Mouse (Mus musculus): Measurements from ENCODE around the gene Cyp2d9. TPM values are rescaled to one million over a fixed set of nuclear protein-coding genes. Genes with fewer than 3 reads are reported as not detected.
"Not testable (repeated sequence)": the region's sequence is repeated elsewhere in the genome, so short reads cannot be mapped to it uniquely, and the experiment has no call there.

The Cyp2d9 gene
- not detected in 2 replicates for polyA plus RNA-seq (2016; fragmentation: Nextera tagmentation; extraction: Ambion mirVana)

DNA sequence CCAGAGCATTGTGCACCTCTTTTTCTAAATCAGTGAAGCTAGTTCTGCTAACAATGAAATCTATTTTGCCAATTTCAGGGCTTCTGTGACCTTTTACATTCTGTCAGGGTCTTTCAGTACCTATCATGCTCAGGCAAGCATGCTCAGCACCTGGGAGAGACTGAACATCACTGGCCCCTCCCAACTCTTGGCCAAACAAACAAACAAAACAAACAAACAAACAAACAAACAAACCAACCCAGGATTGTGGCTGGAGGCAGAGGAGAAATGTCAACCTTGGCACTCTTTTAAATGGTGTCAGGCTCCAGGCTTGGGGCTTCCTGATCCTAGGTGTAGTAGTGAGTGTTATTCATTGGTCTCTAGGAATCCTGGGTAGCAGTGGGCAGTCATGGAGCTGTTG, at the start of gene Cyp2d9:
Cyp2d9 (plus strand) TSS at position 301 of the 400 bp plus-strand sequence.
- ATAC-seq (ENCODE audit: low FRiP score, low read depth), result no peak
- H3K27ac ChIP-seq, result no peak within 1 kb of the TSS
- H3K9ac ChIP-seq, result no peak within 1 kb of the TSS
- no peaks in the 10 kb centered on the region for H3K4me1 ChIP-seq
- no peaks in the 10 kb centered on the region for H3K27me3 ChIP-seq (replicated peaks)
- H3K4me3 ChIP-seq, result no peak within 1 kb of the TSS
- no peaks in the 10 kb centered on the region for H3K9me3 ChIP-seq
- no peaks in the 10 kb centered on the region for H3K36me3 ChIP-seq
- no peak within 1 kb of the TSS for H3K4me2 ChIP-seq (replicated peaks)

DNA sequence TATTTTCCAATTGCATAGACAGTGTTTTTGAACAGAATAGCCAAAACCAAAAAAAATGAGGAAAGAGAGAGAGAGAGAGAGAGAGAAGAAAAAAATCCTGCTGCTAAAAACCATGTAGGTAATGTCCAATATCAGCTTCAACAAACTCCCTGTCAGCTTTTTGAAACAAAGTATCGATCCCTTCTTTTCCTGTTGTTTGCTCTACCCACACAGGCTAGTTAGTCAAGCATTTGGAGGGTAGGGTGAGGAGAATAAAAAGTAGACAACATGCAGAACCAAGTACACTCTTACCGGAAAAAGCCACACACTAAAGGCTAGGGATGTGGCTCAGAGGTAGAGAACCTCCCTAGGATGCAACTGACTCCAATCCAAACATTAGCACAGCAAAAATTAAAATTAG, 47.5 kb upstream of the Cyp2d9 start:
- H3K27ac ChIP-seq, result no peak overlapping the region
- no peaks in the 10 kb centered on the region for H3K9me3 ChIP-seq
- 97% methylated on average over 2 of the region's 2 CpGs for WGBS
- H3K4me1 ChIP-seq, result peaks cover 4% of the 10 kb centered on the region
- no peaks in the 10 kb centered on the region for H3K36me3 ChIP-seq
- no peaks in the 10 kb centered on the region for H3K27me3 ChIP-seq (replicated peaks)
- no peak overlapping the region for H3K9ac ChIP-seq
- H3K4me2 ChIP-seq (replicated peaks), result no peak overlapping the region
- no peak for ATAC-seq (ENCODE audit: low FRiP score, low read depth)
- H3K4me3 ChIP-seq, result no peak overlapping the region

DNA sequence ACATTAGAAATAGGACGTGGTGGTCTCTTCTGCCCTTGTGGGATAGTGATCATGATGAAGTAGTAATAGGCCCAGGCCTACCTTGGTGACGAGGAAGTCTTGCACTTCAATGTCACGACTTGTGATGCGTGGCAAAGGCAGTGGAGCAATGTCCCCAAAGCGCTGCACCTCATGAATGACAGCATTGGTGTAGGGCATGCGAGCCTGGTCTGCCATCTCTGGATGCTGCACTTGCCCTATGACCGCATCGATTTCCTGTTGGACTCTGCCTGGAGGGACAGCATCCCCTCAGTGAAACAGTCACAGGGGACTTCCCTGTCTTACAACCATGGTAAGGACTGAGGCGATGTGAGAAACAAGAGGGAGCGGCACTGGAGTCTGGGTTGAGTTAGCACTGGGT, 43.3 kb upstream of the Cyp2d9 start:
- 91% methylated on average over 10 of the region's 10 CpGs for WGBS
- not testable (repeated sequence) for H3K4me2 ChIP-seq (replicated peaks); H3K9ac ChIP-seq; H3K4me1 ChIP-seq; H3K36me3 ChIP-seq; H3K27me3 ChIP-seq (replicated peaks); ATAC-seq (ENCODE audit: low FRiP score, low read depth); H3K27ac ChIP-seq; H3K4me3 ChIP-seq; H3K9me3 ChIP-seq

DNA sequence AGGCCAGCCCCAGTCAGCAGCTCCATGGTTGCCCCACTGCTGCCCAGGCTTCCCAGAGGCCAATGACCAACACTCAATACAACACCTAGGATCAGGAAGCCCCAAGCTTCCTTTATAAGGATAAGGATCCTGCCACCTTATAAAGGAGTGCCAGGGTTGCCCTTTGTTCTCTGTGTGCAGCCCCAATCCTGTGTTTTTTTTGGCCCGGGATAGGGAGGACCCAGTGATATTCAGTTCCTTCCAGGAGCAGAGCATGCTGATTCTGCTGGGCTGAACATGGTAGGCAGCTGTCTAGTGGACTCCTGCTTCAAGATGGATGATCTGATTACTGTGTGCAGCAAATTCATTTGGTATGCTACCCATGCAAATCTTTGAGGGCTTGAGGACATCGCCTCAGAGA, 39.3 kb upstream of the Cyp2d9 start, which contains the start of gene Cyp2d11:
Cyp2d11 (minus strand) TSS at position 101 of the 400 bp plus-strand sequence.
- H3K4me2 ChIP-seq (replicated peaks); H3K9ac ChIP-seq; H3K4me3 ChIP-seq; ATAC-seq (ENCODE audit: low FRiP score, low read depth); H3K27ac ChIP-seq; H3K4me1 ChIP-seq; H3K27me3 ChIP-seq (replicated peaks); H3K36me3 ChIP-seq; H3K9me3 ChIP-seq: not testable (repeated sequence)
- WGBS, result 84% methylated on average over 2 of the region's 2 CpGs

DNA sequence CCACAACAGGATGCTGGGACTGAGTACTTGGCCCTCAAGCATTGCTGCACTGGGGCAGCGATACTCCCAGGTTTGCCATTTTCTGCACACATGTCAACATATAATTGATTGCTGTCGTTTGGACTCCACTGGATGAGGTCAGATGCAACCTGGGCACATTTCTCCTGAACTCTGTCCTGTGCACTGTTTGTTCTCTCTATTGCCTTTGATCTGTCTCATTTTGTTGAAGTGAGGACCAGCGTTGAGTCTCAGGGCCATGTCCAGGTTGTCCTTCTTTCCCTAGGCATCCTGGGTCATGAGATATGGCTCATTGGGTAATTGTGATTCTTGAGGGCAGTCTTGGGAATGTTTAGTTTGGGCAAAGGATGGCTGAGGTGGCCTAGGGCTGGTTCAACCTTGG, 37.3 kb upstream of the Cyp2d9 start:
- H3K4me2 ChIP-seq (replicated peaks); H3K27me3 ChIP-seq (replicated peaks); H3K9me3 ChIP-seq; H3K4me1 ChIP-seq; H3K36me3 ChIP-seq; H3K9ac ChIP-seq; ATAC-seq (ENCODE audit: low FRiP score, low read depth); H3K27ac ChIP-seq; H3K4me3 ChIP-seq: not testable (repeated sequence)
- WGBS, result 88% methylated on average over 3 of the region's 3 CpGs

DNA sequence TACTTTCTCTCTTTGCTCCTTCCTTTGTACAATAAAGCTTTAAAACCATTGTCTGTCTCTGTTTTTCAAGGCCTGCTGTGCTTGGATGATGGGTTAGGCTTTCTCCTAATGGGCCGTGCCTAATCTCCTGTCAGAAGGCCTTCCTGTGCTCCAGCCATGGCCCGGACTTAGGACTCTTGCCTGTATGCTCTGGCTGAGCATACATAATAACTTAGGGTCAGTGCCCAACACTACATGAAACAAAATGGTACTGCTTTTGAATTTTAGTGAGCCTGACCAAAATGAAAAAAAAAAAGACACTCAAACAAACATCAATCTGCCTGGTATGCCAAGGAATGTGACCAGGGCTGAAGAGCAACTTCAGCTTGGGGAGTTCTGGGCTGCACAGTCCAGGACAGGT, 31.7 kb upstream of the Cyp2d9 start:
- Histone ChIP-seq H3K4me1 (no peaks in the 10 kb centered on the region), H3K9ac (no peak overlapping the region), H3K27me3 (replicated peaks) (no peaks in the 10 kb centered on the region), H3K9me3 (no peaks in the 10 kb centered on the region), H3K36me3 (no peaks in the 10 kb centered on the region), H3K27ac (no peak overlapping the region), H3K4me3 (no peak overlapping the region), H3K4me2 (replicated peaks) (no peak overlapping the region)
- 13% methylated on average over 2 of the region's 2 CpGs for WGBS
- ATAC-seq (ENCODE audit: low FRiP score, low read depth), result no peak

DNA sequence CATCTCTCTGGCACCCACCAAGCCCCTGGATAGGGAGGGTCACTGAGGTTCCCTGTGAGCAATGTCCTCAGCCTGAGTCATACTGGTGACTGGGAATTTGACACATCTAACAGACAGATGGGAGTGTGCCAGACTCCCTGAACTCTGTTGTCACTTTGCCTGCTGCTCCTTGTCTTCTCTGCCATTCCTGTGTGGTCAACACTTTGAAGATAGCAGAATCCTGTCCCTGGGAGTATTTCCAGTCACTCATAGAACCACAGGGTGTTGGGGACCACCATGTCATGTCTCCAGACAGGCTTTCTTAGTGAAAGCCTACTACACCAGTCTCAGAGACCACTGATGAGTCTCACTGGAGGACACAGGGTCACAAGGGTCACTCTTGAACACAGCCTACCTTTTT, 31.1 kb upstream of the Cyp2d9 start:
- Histone ChIP-seq H3K27ac (no peak overlapping the region), H3K4me2 (replicated peaks) (no peak overlapping the region), H3K9ac (no peak overlapping the region), H3K27me3 (replicated peaks) (no peaks in the 10 kb centered on the region), H3K9me3 (no peaks in the 10 kb centered on the region), H3K4me3 (no peak overlapping the region), H3K4me1 (no peaks in the 10 kb centered on the region), H3K36me3 (no peaks in the 10 kb centered on the region)
- ATAC-seq (ENCODE audit: low FRiP score, low read depth), result no peak

DNA sequence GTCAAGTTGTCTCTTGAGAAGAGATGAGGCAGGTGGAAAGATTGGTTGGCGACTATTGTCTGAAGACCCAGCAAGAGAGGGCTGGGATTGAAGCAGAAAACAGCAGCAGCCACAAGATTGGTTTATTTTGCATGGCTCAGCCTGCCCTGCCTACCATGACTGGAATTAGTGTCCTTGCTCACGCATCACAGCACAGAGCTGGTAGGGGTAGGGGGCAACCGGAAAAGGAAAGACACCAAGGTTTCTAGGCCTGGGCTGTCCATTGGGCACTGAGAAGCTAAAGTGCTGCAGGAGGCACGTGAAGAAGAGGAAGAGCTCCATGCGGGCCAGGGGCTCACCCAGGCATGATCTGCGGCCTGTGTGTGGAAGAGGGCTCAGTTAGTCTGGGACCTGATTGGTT, 30.5 kb upstream of the Cyp2d9 start:
- Histone ChIP-seq H3K9me3 (no peaks in the 10 kb centered on the region), H3K4me1 (no peaks in the 10 kb centered on the region), H3K27me3 (replicated peaks) (no peaks in the 10 kb centered on the region), H3K4me2 (replicated peaks) (no peak overlapping the region), H3K27ac (no peak overlapping the region), H3K9ac (no peak overlapping the region), H3K4me3 (no peak overlapping the region), H3K36me3 (no peaks in the 10 kb centered on the region)
- ATAC-seq (ENCODE audit: low FRiP score, low read depth), result no peak
- WGBS, result 85% methylated on average over 6 of the region's 6 CpGs

DNA sequence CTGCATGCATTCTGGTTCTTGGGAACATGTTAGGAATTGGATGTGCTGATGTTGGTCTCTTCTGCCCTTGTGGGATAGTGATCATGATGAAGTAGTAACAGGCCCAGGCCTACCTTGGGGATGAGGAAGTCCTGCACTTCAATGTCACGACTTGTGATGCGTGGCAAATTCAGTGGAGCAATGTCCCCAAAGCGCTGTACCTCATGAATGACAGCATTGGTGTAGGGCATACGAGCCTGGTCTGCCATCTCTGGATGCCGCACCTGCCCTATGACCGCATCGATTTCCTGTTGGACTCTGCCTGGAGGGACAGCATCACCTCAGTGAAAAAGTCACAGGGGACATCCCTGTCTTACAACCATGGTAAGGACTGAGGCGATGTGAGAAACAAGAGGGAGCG, 29.6 kb upstream of the Cyp2d9 start:
- Histone ChIP-seq H3K4me1 (no peaks in the 10 kb centered on the region), H3K4me3 (no peak overlapping the region), H3K36me3 (no peaks in the 10 kb centered on the region), H3K9ac (no peak overlapping the region), H3K27me3 (replicated peaks) (no peaks in the 10 kb centered on the region), H3K27ac (no peak overlapping the region), H3K9me3 (no peaks in the 10 kb centered on the region), H3K4me2 (replicated peaks) (no peak overlapping the region)
- WGBS, result 89% methylated on average over 9 of the region's 9 CpGs
- no peak for ATAC-seq (ENCODE audit: low FRiP score, low read depth)

DNA sequence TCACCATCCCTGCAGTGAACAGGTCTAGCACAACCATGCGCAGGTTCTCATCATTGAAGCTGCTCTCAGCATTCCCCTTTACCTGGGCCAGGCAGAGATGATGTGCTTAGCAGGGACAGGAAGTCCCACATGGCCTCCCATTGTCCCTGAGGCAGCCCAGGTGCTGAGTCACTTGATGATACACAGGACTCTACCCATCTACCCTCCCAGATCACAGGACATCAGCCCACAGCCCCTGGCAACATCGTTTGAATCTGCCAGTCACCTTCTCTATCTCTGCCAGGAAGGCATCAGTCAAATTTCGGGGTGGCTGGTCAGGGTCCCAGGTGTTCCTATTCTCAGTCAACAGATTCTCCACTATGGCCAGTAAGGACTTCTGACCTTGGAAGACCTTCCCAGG, 29.1 kb upstream of the Cyp2d9 start:
- H3K36me3 ChIP-seq, result no peaks in the 10 kb centered on the region
- ATAC-seq (ENCODE audit: low FRiP score, low read depth), result no peak
- H3K4me3 ChIP-seq, result no peak overlapping the region
- H3K4me2 ChIP-seq (replicated peaks), result no peak overlapping the region
- H3K9ac ChIP-seq, result no peak overlapping the region
- 94% methylated on average over 3 of the region's 3 CpGs for WGBS
- no peaks in the 10 kb centered on the region for H3K27me3 ChIP-seq (replicated peaks)
- H3K27ac ChIP-seq, result no peak overlapping the region
- H3K4me1 ChIP-seq, result no peaks in the 10 kb centered on the region
- H3K9me3 ChIP-seq, result no peaks in the 10 kb centered on the region

DNA sequence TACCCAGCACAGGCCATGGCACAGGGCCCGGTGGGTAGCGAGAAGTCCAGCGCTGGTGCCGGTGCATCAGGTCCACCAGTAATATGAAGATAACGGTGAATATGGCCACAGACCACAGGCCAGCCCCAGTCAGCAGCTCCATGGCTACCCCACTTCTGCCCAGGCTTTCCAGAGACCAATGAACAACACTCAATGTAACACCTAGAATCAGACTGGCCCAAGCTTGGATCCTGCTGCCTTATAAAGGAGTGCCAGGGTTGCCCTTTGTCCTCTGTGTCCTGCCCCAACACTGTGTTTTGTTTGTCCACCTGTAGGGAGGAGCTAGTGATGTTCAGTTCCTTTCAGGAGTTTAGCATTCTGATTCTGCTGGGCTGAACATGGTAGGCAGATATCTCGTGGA, 26.3 kb upstream of the Cyp2d9 start, which contains the start of gene Cyp2d10:
Cyp2d10 (minus strand) TSS at position 215 of the 400 bp plus-strand sequence.
- Histone ChIP-seq H3K4me3 (no peak within 1 kb of the TSS), H3K9me3 (no peaks in the 10 kb centered on the region), H3K36me3 (no peaks in the 10 kb centered on the region), H3K27me3 (replicated peaks) (no peaks in the 10 kb centered on the region), H3K4me2 (replicated peaks) (no peak within 1 kb of the TSS), H3K27ac (no peak within 1 kb of the TSS), H3K9ac (no peak within 1 kb of the TSS), H3K4me1 (no peaks in the 10 kb centered on the region)
- ATAC-seq (ENCODE audit: low FRiP score, low read depth), result no peak
- 95% methylated on average over 6 of the region's 6 CpGs for WGBS

DNA sequence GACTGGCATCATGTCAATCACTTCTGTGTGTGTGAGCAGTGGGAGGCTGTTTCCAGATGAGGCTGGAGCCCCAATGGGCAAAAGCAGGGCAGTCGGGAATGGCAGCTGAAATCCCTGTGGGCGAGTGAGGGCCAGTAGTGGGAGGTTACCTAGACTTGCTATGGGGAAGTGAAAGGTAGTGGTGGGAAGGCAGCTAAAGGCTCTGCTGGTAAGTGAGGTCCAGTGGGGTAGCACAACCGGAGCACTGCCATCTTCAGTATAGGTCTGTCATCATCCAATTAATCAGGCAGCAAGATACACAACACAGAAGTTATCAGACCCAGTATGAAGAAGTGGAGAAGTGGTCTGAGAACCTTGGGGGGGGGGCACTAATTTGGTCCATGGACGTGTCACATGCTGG, 25.7 kb upstream of the Cyp2d9 start:
- no peaks in the 10 kb centered on the region for H3K27me3 ChIP-seq (replicated peaks)

DNA sequence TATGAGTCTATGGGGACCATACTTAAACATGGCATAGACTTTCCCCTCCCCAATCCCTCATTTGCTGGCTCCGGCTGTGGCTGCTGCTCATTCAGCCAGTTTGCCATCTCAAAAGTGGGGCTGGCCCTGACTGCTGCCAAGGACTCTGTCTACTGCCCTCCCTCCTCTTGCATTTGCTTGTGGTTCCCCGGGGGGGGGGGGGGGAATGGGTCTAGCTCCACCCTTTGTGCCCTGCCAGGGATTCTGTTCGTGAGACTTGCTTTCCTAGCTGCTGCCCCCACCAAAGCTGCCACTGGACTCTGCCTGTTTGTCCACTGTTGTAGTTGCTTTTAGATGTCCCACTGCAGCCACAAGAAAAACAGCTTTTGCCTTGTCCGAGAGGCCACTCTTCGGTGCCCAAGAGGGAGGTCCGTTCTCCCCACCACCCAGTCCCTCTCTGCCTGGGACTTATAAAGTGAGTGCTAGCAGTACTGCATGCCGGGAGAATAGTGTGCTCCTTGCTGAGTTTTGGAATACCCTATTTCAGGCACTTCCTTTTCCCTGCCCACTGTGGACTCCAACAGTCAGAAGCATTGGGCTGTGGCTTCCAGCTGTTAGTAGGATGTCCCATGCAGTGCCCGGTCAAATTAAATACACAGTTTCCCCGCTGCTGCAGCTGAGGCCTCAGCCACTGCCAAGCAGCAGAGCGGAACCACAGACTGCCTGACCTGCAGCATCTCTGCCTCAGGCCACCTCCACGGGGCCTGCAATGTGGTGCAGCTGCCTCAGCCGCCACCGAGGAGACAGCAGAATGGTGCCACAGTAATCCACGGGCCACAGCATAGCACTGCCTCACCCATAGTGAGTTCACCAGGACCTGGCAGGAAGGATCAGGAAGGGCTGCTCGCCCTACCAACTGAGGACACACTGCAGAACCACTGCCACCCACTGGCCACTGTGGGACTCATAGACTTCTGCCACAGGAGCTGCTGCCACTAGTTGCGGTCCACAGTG, 16.1 kb upstream of the Cyp2d9 start:
- 28% methylated on average over 16 of the region's 16 CpGs for WGBS
- Histone ChIP-seq H3K27me3 (replicated peaks) (no peaks in the 10 kb centered on the region), H3K9me3 (no peaks in the 10 kb centered on the region), H3K4me3 (no peak overlapping the region), H3K36me3 (no peaks in the 10 kb centered on the region), H3K9ac (no peak overlapping the region), H3K4me2 (replicated peaks) (peak overlapping the region; percentile 40), H3K4me1 (peaks cover 8% of the 10 kb centered on the region; the same call in 1 of the 2 replicates), H3K27ac (no peak overlapping the region)
- peak; percentile 78 for ATAC-seq (ENCODE audit: low FRiP score, low read depth)

More for the DNA sequence above, 25.7 kb upstream of the Cyp2d9 start:
- H3K36me3 ChIP-seq, result no peaks in the 10 kb centered on the region
- no peak overlapping the region for H3K27ac ChIP-seq
- H3K9me3 ChIP-seq, result no peaks in the 10 kb centered on the region
- no peak overlapping the region for H3K9ac ChIP-seq
- H3K4me1 ChIP-seq, result no peaks in the 10 kb centered on the region
- no peak for ATAC-seq (ENCODE audit: low FRiP score, low read depth)
- no peak overlapping the region for H3K4me2 ChIP-seq (replicated peaks)
- WGBS, result 87% methylated on average over 4 of the region's 4 CpGs
- H3K4me3 ChIP-seq, result no peak overlapping the region
